Mouse (Mus musculus): ENCODE data around the gene Cdkl1.

GRCm38 (mm10) chr12:69698352-69698751 lies 92.7 kb downstream of the Cdkl1 start:
- TF ChIP-seq CTCF (IDR thresholded peaks at IDR 0.05; ENCODE audit: low read depth), result no peak
- TF ChIP-seq EP300 (optimal IDR thresholded peaks at IDR 0.05), result no peak
